Mouse (Mus musculus) embryonic facial prominence, embryonic 11.5 days (tissue): ENCODE measurements at regions not wholly inside any gene's neighbourhood (a gene's known extent, or its start where the extent isn't known, plus 50 kb on each side); places are given as distances from the start of the nearest gene placed in this dataset.

Experiments used
- ATAC-seq: fragments of 200-750 bp; cut with Nextera tagmentation; replicated peaks from 2 replicates; pipeline ENCODE4 v1.8.0; 2017; ENCODE audit warnings: low read depth; ENCODE audit not compliant: insufficient number of reproducible peaks, low FRiP score, low TSS enrichment
- DNase-seq: peaks from one replicate; pipeline ENCODE4 v3.0.0-alpha.2; 2015; ENCODE audit warnings: low spot score
- H3K27ac ChIP-seq: fragments of 300-500 bp; sonication (generic); replicated peaks from 2 replicates; pipeline ENCODE4 v1.5.1; 2014; ENCODE audit warnings: mild to moderate bottlenecking, low read depth, low read length, control low read depth
- H3K27me3 ChIP-seq: fragments of 300-500 bp; sonication (generic); 2 replicates; pipeline ENCODE4 v1.6.1; 2014; ENCODE audit warnings: mild to moderate bottlenecking, low read length, moderate library complexity, mixed read lengths; ENCODE audit not compliant: control insufficient read depth, insufficient read depth
- H3K36me3 ChIP-seq: fragments of 300-500 bp; sonication (generic); replicated peaks from 2 replicates; pipeline ENCODE4 v1.6.1; 2014; ENCODE audit warnings: low read depth, mild to moderate bottlenecking, low read length, moderate library complexity, mixed read lengths; ENCODE audit not compliant: control insufficient read depth, insufficient read depth
- H3K4me1 ChIP-seq: fragments of 300-500 bp; sonication (generic); 2 replicates; pipeline ENCODE4 v1.6.1; 2014; ENCODE audit warnings: low read length, mixed read lengths; ENCODE audit not compliant: control insufficient read depth, insufficient read depth
- H3K4me2 ChIP-seq: fragments of 300-500 bp; sonication (generic); 2 replicates; pipeline ENCODE4 v1.6.1; 2014; ENCODE audit warnings: low read depth, mild to moderate bottlenecking, control low read depth, low read length, moderate library complexity
- H3K4me3 ChIP-seq: fragments of 300-500 bp; sonication (generic); 2 replicates; pipeline ENCODE4 v1.5.1; 2014; ENCODE audit warnings: low read depth, low read length, control low read depth
- H3K9ac ChIP-seq: fragments of 300-500 bp; sonication (generic); replicated peaks from 2 replicates; pipeline ENCODE4 v1.6.1; 2014; ENCODE audit warnings: mild to moderate bottlenecking, control low read depth, low read length
- H3K9me3 ChIP-seq: fragments of 300-500 bp; sonication (generic); replicated peaks from 2 replicates; pipeline ENCODE4 v1.6.1; 2016; ENCODE audit warnings: mild to moderate bottlenecking, low read length, inconsistent platforms, mixed read lengths; ENCODE audit not compliant: control insufficient read depth
- WGBS: fragments of 180-500 bp; shearing (Covaris S2); extraction: QIAGEN DNeasy Blood & Tissue Kit; methylation state at CpG from one replicate; pipeline ENCODE4 v1.1.7; 2014; 5-methylcytosine and 5-hydroxymethylcytosine counted together

DNA sequence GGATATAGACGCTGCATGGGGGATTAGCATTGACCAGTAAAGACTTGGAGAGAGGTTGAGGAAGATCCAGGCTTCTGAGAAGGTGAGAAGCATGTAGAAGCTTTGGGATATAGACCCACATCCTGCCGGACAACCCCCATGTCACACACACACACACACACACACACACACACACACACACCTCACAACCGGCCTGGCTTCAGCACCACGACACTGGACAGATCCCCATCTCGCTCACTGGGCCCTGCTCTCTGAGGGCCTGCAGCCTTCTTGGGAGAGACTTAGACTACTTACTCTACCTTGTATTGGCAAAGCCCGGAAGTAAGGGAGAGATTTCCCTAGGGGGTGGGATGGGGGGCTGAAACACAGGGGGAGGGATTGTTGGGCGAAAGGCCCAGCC is 51.5 kb upstream of the A430005L14Rik start:
- H3K36me3 ChIP-seq = no peaks in the 10 kb centered on the region

More for the DNA sequence above, 51.5 kb upstream of the A430005L14Rik start:
- Histone ChIP-seq H3K4me2 (no peak overlapping the region), H3K9me3 (no peaks in the 10 kb centered on the region), H3K27me3 (no peaks in the 10 kb centered on the region), H3K9ac (no peak overlapping the region), H3K4me3 (no peak overlapping the region), H3K27ac (no peak overlapping the region), H3K4me1 (no peaks in the 10 kb centered on the region)
- WGBS = 38% methylated on average over 7 of the region's 7 CpGs
- DNase-seq (peak; percentile 52), ATAC-seq (no peak)
